Mouse (Mus musculus) olfactory bulb, adult 2 months (tissue): ENCODE data around the gene Chchd5.

Experiments
- CTCF ChIP-seq: fragments of 200-500 bp; IDR thresholded peaks from 2 replicates; pipeline ENCODE4 v1.5.1; 2012; ENCODE audit warnings: low read depth, mild to moderate bottlenecking, low read length, moderate library complexity; ENCODE audit not compliant: insufficient read depth
- POLR2A ChIP-seq: fragments of 200-500 bp; IDR thresholded peaks from 2 replicates; pipeline ENCODE4 v1.6.1; 2012; ENCODE audit warnings: mild to moderate bottlenecking, low read depth, low read length, moderate library complexity; ENCODE audit not compliant: insufficient read depth

DNA sequence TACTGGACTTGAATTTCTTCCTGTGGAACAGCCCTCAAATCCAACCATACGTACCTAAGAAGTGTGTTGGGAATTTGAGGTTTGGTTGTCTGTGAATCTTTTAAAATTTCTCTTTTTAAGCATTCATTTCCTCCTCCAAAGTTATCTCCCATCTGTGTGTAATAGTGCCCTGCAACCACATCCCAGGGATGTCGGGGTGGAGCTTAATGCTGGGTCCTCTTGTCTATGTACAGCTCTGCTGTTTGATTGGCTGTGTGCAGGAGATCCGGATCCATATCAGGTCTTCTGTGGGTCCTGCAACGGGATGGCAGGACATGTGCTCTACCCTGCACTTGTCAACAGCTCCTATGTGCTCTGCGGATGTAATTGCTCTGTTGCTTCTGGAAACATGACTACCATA, 35.3 kb downstream of the Chchd5 start:
- TF ChIP-seq CTCF, result no peak
- TF ChIP-seq POLR2A, result no peak
